Mouse (Mus musculus) heart, embryonic 15.5 days (tissue): ENCODE measurements at regions not wholly inside any gene's neighbourhood (a gene's known extent, or its start where the extent isn't known, plus 50 kb on each side); places are given as distances from the start of the nearest gene placed in this dataset.

ENCODE experiments used
- ATAC-seq: fragments of 200-750 bp; cut with Nextera tagmentation; replicated peaks from 2 replicates; pipeline ENCODE4 v1.8.0; 2017; ENCODE audit warnings: low read depth, moderate TSS enrichment; ENCODE audit not compliant: insufficient number of reproducible peaks, insufficient read depth, low FRiP score
- H3K27ac ChIP-seq: fragments of 300-500 bp; sonication (generic); 2 replicates; pipeline ENCODE4 v1.5.1; 2015; ENCODE audit warnings: mild to moderate bottlenecking, inconsistent platforms
- H3K27me3 ChIP-seq: fragments of 300-500 bp; sonication (generic); 2 replicates; pipeline ENCODE4 v1.6.1; 2015; ENCODE audit warnings: inconsistent platforms
- H3K36me3 ChIP-seq: fragments of 300-500 bp; sonication (generic); 2 replicates; pipeline ENCODE4 v1.6.1; 2015; ENCODE audit warnings: mild to moderate bottlenecking, inconsistent platforms
- H3K4me1 ChIP-seq: fragments of 300-500 bp; sonication (generic); replicated peaks from 2 replicates; pipeline ENCODE4 v1.6.1; 2015; ENCODE audit warnings: inconsistent platforms
- H3K4me2 ChIP-seq: fragments of 300-500 bp; sonication (generic); 2 replicates; pipeline ENCODE4 v1.6.1; 2015; ENCODE audit warnings: inconsistent platforms, mild to moderate bottlenecking, moderate library complexity
- H3K4me3 ChIP-seq: fragments of 300-500 bp; sonication (generic); 2 replicates; pipeline ENCODE4 v1.5.1; 2015; ENCODE audit warnings: mild to moderate bottlenecking, inconsistent platforms
- H3K9ac ChIP-seq: fragments of 300-500 bp; sonication (generic); 2 replicates; pipeline ENCODE4 v1.6.1; 2015; ENCODE audit warnings: mild to moderate bottlenecking, inconsistent platforms
- H3K9me3 ChIP-seq: fragments of 300-500 bp; sonication (generic); replicated peaks from 2 replicates; pipeline ENCODE4 v1.6.1; 2016; ENCODE audit warnings: inconsistent platforms
- WGBS: fragments of 180-500 bp; shearing (Covaris S2); methylation state at CpG from one replicate; pipeline ENCODE4 v1.1.7; 2015; ENCODE audit warnings: mixed read lengths; 5-methylcytosine and 5-hydroxymethylcytosine counted together

GRCm38 (mm10) chr2:115466170-115466569, 115.3 kb upstream of the BC052040 start:
- ATAC-seq, result no peak
- Histone ChIP-seq H3K36me3 (no peaks in the 10 kb centered on the region), H3K9me3 (no peaks in the 10 kb centered on the region), H3K9ac (no peak overlapping the region), H3K27ac (no peak overlapping the region), H3K4me2 (no peak overlapping the region), H3K4me1 (no peaks in the 10 kb centered on the region), H3K4me3 (no peak overlapping the region), H3K27me3 (no peaks in the 10 kb centered on the region)
- WGBS, result 65% methylated on average over 4 of the region's 4 CpGs

DNA sequence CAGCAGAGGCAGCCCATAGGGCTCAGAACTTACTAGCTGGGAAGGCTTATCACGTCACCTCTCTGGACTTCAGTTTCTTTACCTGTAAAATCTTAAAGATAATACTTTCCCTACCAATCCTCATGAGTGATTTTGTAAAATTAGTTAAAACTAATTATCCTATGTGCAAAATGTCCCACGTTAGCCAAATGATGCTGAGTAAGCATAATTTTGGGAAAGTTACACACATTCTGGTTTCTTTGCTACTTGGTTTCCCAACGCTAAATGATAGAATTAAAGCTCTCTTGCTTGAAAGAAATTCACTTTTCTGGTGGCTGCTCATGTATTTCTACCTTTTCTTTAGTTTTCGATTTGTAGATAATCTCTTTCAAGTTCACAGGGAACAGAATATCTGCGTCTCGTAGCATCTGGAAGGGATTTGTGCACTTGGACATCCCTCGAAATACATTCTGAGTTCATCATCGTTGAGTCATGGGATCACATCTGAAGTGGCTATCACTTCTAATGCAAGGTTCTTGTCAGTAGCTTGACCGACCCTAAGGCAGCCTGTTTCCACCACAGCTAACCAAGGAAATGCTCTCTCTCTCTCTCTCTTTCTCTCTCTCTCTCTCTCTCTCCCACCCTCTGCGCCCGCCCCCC, 114.3 kb upstream of the BC052040 start:
- WGBS, result 78% methylated on average over 11 of the region's 11 CpGs

DNA sequence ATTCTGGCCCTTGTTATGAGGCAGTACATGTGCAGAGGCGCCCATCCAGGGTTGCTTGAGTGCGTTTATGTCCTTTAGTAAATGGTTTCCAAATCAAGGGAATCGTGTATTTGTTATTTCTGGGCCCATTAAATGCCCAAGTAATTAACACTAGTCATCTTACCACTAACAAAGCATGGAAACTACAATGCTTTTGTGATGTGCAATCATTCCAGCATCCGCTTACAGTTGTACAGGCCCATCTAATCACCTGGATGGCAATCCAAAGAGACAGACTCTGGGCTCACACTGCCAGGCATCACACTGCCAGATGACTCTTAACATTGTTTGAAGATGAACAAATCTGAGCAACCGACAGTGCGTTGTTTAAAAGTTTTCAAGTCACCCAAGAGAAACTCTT, 113.6 kb upstream of the BC052040 start:
- no peak overlapping the region for H3K27ac ChIP-seq
- no peak for ATAC-seq
- H3K36me3 ChIP-seq, result no peaks in the 10 kb centered on the region
- no peaks in the 10 kb centered on the region for H3K27me3 ChIP-seq
- no peak overlapping the region for H3K4me3 ChIP-seq
- WGBS, result 84% methylated on average over 6 of the region's 6 CpGs
- H3K9ac ChIP-seq, result no peak overlapping the region
- H3K4me1 ChIP-seq, result no peaks in the 10 kb centered on the region
- H3K9me3 ChIP-seq, result no peaks in the 10 kb centered on the region
- no peak overlapping the region for H3K4me2 ChIP-seq

More for the DNA sequence above, 114.3 kb upstream of the BC052040 start:
- Histone ChIP-seq H3K4me2 (no peak overlapping the region), H3K27me3 (no peaks in the 10 kb centered on the region), H3K4me1 (no peaks in the 10 kb centered on the region), H3K9me3 (no peaks in the 10 kb centered on the region), H3K9ac (no peak overlapping the region), H3K4me3 (no peak overlapping the region), H3K36me3 (no peaks in the 10 kb centered on the region), H3K27ac (no peak overlapping the region)
- no peak for ATAC-seq

DNA sequence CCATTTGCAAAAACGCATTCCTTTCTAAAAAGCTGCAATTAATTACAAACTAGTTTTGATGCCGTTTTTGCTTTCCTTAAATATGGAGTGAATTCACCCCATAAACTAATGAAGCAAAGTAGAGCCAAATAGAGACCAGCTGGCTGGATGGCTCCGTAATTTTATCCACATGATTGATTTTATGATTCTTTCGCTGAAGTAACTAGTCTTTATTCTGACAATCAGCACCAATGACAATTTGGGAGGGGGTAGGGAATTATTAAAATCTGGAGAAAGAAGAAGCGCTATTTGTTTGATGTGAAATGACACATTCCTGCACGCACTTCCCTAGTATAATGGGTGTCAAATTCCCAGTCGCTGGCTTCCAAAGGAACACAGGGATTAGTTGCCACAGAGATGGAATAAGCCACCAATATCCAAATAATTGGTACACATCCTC, 113.0 kb upstream of the BC052040 start:
- H3K4me1 ChIP-seq, result no peaks in the 10 kb centered on the region
- WGBS, result 76% methylated on average over 7 of the region's 7 CpGs
- H3K27ac ChIP-seq, result no peak overlapping the region
- no peaks in the 10 kb centered on the region for H3K36me3 ChIP-seq
- H3K9ac ChIP-seq, result no peak overlapping the region
- H3K4me3 ChIP-seq, result no peak overlapping the region
- no peaks in the 10 kb centered on the region for H3K27me3 ChIP-seq
- no peak overlapping the region for H3K4me2 ChIP-seq
- no peak for ATAC-seq
- H3K9me3 ChIP-seq, result no peaks in the 10 kb centered on the region

DNA sequence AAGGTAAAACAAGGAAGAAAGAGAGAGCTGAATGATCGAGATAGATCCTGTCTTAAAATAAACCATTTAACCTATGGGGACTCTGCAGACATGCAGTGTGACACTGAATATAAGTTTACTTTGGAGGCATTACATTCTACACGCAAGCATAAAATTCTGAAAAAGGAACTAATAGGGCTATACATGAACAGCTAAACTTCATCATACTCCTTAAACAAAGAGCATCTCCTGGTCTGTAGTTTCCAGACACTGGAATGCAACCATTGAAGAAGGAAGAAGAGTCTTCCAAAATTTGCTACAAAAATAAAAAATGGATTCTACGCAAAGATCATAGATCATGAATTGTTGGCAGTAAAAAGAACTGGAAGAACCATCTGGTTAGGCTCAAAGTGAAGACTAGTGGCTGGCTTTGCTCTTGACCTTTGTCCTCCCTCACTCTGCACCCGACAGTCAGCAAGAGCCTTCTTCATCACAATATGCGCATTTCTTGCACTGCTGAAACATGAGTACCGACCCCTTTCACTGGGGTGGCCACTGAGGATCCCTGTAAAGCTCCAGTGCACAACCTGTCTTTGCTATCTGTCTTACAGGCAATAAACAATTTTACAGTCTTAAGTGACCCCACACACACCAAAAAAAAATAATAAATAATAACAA, 112.2 kb upstream of the BC052040 start:
- WGBS, result 67% methylated on average over 6 of the region's 6 CpGs
- Histone ChIP-seq H3K9ac (no peak overlapping the region), H3K4me1 (no peaks in the 10 kb centered on the region), H3K9me3 (no peaks in the 10 kb centered on the region), H3K4me2 (no peak overlapping the region), H3K27ac (no peak overlapping the region), H3K4me3 (no peak overlapping the region), H3K27me3 (no peaks in the 10 kb centered on the region), H3K36me3 (no peaks in the 10 kb centered on the region)
- ATAC-seq, result no peak

DNA sequence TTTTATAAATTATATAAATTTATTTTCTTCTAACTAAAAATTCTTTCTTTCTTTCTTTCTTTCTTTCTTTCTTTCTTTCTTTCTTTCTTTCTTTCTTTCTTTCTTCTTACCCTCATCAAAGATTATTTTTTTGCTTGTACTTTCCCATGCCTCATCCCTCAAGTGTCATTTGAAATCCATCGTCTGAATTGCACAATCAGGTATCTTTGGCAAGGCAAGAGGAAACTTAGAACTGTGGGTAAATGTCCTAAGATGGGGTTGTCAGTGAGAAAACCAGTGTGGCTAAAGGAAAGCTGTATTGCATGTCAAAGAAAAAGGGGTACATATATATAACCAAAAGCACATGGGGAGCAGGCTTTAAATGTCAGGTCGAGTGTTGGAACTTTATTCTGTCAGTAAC, 109.1 kb upstream of the BC052040 start:
- ATAC-seq, result no peak
- H3K9ac ChIP-seq, result no peak overlapping the region
- no peak overlapping the region for H3K4me2 ChIP-seq
- no peaks in the 10 kb centered on the region for H3K9me3 ChIP-seq
- H3K27me3 ChIP-seq, result no peaks in the 10 kb centered on the region
- no peaks in the 10 kb centered on the region for H3K4me1 ChIP-seq
- no peak overlapping the region for H3K4me3 ChIP-seq
- no peak overlapping the region for H3K27ac ChIP-seq
- no peaks in the 10 kb centered on the region for H3K36me3 ChIP-seq
- 66% methylated on average over 2 of the region's 2 CpGs for WGBS

DNA sequence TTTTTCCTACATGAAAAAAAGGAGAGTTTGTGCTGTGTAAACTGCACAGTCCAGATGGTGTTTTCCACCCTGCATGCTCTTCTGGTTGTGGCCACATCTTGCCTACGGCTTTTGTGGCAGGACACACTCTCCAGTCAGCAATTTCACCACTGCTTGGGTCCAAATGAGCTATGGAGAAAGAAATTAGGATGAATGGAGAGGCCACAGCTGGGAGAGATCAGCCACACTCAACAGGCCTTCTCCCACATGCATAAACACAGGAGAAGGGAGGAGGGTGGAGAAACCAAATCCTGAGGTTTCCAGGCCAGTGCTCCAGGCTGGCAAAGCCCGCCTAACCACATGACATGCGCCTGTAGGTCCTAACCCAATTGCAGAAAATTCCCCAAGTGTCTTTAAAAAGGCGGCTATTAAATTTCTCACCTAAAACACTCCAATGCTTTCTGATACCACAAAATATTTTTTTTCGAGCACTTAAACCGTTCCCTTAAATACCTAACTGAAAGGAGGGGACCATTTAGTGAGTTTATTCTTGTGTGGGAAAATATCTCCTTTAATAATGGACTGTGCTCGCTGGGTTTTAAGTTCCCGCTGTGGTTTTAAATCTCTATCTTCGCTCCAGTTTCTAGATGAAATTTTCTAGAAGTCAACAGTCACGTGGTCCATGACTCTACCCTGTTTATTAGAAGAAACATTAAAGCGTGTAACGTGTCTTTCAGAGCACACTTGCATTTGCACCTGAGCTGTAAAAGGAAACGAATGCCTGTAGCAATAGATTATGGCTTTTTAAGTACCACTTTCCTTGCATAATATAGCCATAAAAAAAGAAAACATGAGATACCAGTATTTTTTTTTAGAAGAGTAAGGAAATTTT, 97.9 kb upstream of the BC052040 start:
- Histone ChIP-seq H3K9ac (no peak overlapping the region), H3K4me2 (no peak overlapping the region), H3K27me3 (no peaks in the 10 kb centered on the region), H3K9me3 (no peaks in the 10 kb centered on the region), H3K27ac (no peak overlapping the region), H3K4me3 (no peak overlapping the region), H3K36me3 (no peaks in the 10 kb centered on the region), H3K4me1 (no peaks in the 10 kb centered on the region)
- no peak for ATAC-seq
- 66% methylated on average over 13 of the region's 13 CpGs for WGBS

DNA sequence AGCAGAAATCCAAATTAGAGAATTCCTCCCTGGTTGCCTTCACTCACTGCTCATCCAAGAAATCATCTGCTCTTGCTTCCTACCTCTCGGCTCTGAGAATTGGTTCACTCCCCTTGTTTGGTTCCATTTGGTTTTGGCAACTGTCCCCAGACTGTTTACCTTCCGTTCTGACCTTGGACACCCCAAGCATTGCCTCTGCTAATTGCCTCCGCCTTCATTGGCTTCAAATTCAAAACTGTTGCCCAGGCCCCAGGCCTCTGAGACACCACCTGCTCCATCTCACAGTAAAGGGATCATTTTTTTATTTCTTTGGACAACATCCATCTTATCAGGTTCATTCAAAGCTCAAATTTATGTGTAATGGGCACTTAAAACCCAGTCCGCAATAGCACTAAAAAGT, 93.1 kb upstream of the BC052040 start:
- 69% methylated on average over 4 of the region's 4 CpGs for WGBS
- no peak overlapping the region for H3K4me3 ChIP-seq
- H3K27ac ChIP-seq, result no peak overlapping the region
- no peaks in the 10 kb centered on the region for H3K9me3 ChIP-seq
- no peaks in the 10 kb centered on the region for H3K36me3 ChIP-seq
- H3K9ac ChIP-seq, result no peak overlapping the region
- no peak for ATAC-seq
- H3K4me1 ChIP-seq, result no peaks in the 10 kb centered on the region
- H3K4me2 ChIP-seq, result no peak overlapping the region
- H3K27me3 ChIP-seq, result no peaks in the 10 kb centered on the region

- Histone ChIP-seq H3K27ac (no peak overlapping the region), H3K36me3 (no peaks in the 10 kb centered on the region), H3K4me1 (no peaks in the 10 kb centered on the region), H3K9me3 (no peaks in the 10 kb centered on the region), H3K4me2 (no peak overlapping the region), H3K27me3 (no peaks in the 10 kb centered on the region), H3K4me3 (no peak overlapping the region), H3K9ac (no peak overlapping the region)
- 82% methylated on average over 2 of the region's 2 CpGs for WGBS
- no peak for ATAC-seq
Observed at GRCm38 (mm10) chr2:115493020-115493419, 88.5 kb upstream of the BC052040 start.

DNA sequence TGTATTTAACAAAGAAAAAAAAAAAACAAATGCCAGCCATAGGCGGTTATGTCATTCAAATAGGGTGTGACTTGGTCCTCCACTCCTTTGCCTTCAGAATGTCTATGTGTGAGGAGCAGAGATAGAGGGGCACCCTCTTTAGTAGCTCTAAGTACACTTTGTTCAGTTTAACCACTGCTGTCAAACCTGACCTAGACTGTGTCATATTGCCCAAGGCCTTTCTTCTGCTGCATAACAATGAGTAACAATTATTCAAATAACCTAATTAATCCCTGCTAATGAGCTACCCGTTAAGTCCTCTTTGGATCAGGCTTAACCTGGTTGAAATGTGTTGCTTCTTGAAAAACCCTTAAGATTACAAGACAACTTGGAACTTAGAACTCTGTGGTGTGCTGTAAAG, 81.6 kb upstream of the BC052040 start:
- Histone ChIP-seq H3K27me3 (no peaks in the 10 kb centered on the region), H3K36me3 (no peaks in the 10 kb centered on the region), H3K27ac (no peak overlapping the region), H3K4me3 (no peak overlapping the region), H3K9me3 (no peaks in the 10 kb centered on the region), H3K9ac (no peak overlapping the region), H3K4me1 (no peaks in the 10 kb centered on the region), H3K4me2 (no peak overlapping the region)
- no peak for ATAC-seq
- 80% methylated on average over 2 of the region's 2 CpGs for WGBS

DNA sequence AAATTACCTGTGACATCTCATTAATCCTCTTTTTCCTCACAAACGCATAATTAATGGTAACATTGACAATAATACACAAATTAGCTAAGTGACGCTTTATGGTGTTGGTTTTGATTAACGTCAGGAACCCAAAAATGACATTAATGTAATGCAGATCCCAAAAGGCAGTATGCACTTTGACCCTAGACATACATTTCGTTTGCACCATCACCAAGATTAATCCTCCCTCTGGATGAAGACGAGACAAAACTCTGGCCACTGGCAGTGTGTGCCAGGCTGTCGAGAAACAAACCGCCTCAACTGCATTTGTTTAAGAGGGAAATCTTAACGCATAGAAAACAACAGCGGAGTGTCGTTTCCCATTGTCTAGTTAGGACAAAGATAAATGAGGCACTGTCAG, 72.0 kb upstream of the BC052040 start:
- WGBS, result 67% methylated on average over 10 of the region's 10 CpGs
- no peak overlapping the region for H3K4me2 ChIP-seq
- ATAC-seq, result no peak
- H3K4me1 ChIP-seq, result peaks cover 6% of the 10 kb centered on the region; the same call in 1 of the 2 replicates
- no peaks in the 10 kb centered on the region for H3K36me3 ChIP-seq
- no peak overlapping the region for H3K9ac ChIP-seq
- no peaks in the 10 kb centered on the region for H3K9me3 ChIP-seq
- no peak overlapping the region for H3K4me3 ChIP-seq
- no peaks in the 10 kb centered on the region for H3K27me3 ChIP-seq
- no peak overlapping the region for H3K27ac ChIP-seq
